Mouse (Mus musculus): ENCODE results near the gene Il12a.

The Il12a gene

DNA sequence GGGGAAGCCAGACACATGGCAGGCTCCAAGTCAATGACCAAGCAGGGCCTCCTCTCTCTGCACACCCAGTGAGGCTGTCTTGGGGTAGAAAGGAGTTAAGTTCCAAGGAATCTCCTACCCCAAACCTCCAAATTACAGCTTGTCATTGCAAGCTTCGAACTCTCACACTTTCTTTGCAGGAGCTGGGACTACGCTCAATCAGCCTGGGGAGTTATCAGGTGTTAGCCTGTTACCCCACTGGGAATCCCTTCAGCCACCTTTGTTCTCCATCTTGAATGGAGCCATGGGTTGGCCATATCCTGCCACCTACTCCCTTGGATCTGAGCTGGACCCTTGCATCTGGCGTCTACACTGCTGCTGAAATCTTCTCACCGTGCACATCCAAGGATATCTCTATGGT is at the start of gene Il12a:
Il12a (plus strand) TSS at position 301 of the 400 bp plus-strand sequence.
- DNase-seq (ENCODE audit: low spot score in 2 of 2): no peak

DNA sequence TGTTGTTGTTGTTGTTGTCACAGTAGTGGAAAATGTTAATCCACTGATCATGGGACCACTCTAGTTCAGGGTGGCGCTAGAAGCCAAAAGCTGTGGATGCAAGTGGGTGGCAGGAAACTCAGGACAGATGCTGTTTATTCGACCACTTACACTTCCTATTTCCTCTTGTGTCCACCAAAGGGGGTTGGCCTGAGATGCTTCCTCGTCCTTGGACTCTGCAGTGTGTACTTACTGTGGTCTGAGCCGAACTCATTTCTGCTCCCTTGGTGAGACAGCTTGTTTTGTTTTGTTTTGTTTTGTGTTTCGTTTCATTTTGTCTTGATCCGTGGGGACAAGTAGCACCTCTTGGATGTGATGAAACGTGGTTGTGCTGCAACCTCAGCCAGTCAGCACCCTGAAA is 47.5 kb upstream of the Il12a start:
- no peak for DNase-seq (ENCODE audit: low spot score in 2 of 2)

DNA sequence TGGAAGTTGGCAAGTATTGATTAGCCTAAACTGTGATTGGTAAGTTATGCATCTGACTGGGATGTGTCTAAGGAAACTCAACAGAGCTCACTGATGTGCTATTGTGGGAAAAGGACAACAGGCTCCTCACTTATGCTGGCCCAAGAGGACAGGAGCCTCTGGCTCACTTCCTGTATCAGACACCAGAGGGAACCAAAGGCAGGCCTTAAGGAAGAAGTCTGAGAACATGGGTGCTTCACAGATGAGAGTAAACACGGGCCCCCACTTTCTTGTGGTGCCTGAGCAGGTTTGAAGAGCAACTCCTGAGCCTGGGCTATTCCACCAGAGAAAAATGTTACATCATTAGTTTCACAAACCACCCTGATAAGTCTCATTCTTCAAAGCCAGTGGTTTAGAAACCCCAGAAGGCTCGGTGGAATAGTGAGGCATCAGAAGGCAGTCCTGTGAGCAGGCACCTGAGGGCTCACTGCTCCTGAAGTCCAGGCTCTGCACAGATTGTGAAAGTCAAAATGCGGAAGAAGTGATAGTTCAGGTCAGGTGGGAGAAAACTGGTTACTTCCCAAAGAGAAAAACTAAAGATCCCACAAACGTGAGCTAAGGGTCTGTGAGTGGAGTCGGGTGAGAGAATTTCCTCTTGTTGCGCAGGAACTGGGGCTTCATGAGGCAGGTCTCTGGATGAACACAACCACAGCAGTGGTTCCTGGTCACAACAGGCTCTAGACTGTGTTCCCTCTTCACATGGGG is 43.9 kb upstream of the Il12a start:
- no peak for DNase-seq (ENCODE audit: low spot score in 2 of 2)

DNA sequence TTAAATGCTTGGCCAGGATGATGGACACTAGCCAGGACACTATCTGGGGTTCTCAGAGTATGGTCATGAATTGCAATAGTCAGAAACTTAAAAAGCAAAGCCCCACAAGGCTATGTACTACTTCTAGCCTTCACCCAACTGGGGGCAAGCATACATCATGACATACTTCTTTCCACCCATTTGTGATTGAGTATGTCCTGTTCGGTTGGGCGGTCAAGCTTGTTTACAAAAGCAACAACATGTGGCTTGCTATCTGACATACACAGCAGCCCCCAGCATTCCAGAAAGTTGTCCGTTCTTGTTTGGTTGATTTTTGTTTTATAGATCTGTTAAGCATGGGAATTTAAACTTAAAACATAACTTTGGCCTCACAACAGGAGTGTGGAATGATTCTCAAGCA is 43.2 kb upstream of the Il12a start:
- DNase-seq (ENCODE audit: low spot score in 2 of 2): no peak

DNA sequence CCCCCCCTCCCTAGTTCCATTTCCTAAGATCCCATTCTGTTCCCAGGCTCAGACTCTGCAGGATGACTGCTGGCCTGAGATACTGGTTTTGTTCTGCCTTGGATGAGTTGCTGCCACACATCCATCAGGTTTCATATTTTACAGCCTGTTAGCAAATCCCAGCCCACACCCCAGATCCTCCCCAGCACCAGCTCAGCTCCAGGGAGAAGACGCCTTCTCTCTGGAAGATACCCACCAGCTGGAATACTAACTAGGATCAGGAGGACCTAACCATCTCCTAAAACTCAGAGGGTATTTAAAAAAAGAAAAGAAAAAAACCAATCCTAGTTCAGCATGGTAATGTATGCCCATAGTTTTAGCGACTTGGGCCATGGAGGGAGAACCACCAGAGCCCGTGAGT is 40.2 kb upstream of the Il12a start:
- no peak for DNase-seq (ENCODE audit: low spot score in 2 of 2)

GRCm38 (mm10) chr3:68656607-68657352 is 33.7 kb upstream of the Il12a start:
- DNase-seq (ENCODE audit: low spot score in 2 of 2): no peak

DNA sequence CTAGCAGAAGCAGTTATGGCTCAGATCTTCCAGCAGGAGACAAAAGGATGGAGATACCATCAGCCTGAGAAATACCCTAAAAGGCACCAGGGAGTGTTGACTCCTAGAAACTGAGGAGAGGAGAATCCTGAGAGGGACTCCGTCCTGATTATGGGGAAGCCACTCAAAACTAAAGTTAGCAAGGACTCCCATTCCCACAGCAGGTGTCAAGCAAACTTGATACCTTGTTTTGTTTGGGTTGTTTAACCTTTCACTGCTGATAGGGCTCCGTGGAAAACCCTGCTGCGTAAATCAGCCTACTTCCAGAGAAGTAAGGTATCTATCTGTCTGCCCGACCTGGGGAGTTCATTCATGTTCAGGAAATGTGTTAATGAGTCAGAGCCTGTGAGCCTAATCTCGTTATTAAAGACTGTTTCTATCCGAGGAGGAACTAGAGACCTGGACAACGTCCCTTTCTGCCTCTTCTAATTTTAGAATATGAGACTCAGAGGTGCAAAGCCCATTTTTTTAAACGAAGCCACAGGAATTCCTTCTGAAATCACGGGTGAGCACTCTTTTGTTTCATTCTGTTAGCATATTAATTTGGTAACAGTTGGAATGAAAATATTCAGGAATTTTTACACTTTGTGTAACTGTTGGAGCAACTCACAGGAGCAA is 32.7 kb upstream of the Il12a start:
- DNase-seq (ENCODE audit: low spot score in 2 of 2): no peak

- DNase-seq (ENCODE audit: low spot score in 2 of 2): no peak
Observed at GRCm38 (mm10) chr3:68659996-68660395, 30.4 kb upstream of the Il12a start.

DNA sequence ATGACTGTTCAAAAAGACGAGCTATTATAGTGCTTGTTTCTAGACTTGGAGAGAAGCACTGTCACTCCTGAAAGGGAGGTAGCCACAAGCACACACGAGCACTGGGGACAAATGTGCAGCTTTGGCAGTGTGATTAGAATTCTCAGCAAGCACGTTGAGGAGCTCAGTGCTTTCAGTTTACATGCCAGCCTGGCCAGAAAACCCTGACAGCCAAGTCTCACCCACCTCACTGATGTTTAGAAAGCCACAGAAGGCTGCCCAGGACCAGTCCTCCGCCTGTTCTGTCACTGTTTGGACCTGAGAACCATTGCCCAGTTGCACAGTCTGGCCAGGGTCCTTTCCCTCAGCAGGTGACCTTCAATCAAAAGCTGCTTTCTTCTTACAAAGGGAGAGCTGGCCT is 29.9 kb upstream of the Il12a start:
- no peak for DNase-seq (ENCODE audit: low spot score in 2 of 2)

DNA sequence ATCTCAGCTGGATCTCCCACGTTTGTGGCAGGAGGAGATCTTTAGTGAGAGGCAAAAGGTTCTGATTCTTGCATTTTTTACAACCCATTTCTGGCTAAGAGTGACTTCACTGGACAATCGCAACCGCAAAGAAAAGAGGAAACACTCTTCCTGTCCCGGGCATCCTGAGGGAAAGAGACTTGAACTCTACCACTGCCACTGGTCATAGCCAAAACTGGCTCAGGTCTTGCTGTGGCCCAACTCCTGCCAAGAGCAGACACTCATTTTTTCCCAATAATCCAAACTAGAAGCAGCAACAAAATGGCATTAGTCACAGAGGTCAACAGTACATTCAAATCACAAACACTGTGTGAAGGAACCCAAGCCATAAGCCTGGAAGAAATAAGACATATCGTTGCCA is 28.1 kb upstream of the Il12a start:
- DNase-seq (ENCODE audit: low spot score in 2 of 2): no peak

- no peak for DNase-seq (ENCODE audit: low spot score in 2 of 2)
Observed at GRCm38 (mm10) chr3:68664337-68664736, 26.1 kb upstream of the Il12a start.

- no peak for DNase-seq (ENCODE audit: low spot score in 2 of 2)
Observed at GRCm38 (mm10) chr3:68666377-68666776, 24.1 kb upstream of the Il12a start.

DNA sequence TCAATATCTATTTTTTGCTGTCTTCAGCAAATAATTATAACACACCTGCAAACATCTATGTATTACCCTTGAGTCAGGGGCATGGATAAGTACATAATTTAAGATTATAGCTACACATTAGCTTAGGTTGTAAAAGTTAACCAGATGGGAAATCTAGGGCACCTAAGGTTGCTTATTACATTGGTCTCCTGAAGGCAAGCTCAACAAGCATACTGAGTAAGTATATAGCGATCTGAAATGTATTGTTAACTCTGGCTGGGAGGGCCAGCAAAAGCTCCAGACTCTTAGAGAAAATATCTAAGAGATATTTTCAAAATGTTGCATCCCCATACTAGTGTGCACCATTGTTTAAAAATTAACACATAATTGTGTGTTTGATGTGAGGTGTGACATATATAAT is 22.6 kb upstream of the Il12a start:
- no peak for DNase-seq (ENCODE audit: low spot score in 2 of 2)

GRCm38 (mm10) chr3:68669418-68669974 is 20.9 kb upstream of the Il12a start:
- no peak for DNase-seq (ENCODE audit: low spot score in 2 of 2)

DNA sequence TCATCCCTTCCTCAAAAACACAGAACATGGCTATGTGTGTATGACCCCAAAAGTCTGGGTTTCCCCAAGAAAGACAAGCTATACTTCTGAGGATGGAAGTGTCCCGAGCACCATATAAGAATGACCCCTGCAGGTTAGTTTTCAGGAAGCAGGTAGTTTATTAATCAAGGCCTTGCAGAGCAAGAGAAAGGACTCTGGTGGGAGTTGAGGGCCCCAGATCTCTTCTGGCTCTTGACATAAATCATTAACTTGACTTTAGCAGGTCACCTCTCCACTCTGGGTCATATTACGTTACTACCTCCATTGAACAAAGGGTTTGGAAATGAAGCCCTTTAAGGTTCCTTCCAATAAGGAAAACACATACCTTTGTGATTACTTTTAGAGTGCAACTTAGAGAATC is 15.7 kb upstream of the Il12a start:
- DNase-seq (ENCODE audit: low spot score in 2 of 2): no peak

- no peak for DNase-seq (ENCODE audit: low spot score in 2 of 2)
Observed at GRCm38 (mm10) chr3:68675216-68675835, 15.1 kb upstream of the Il12a start.

GRCm38 (mm10) chr3:68675980-68676678 is 14.3 kb upstream of the Il12a start:
- DNase-seq (ENCODE audit: low spot score in 2 of 2): no peak

DNA sequence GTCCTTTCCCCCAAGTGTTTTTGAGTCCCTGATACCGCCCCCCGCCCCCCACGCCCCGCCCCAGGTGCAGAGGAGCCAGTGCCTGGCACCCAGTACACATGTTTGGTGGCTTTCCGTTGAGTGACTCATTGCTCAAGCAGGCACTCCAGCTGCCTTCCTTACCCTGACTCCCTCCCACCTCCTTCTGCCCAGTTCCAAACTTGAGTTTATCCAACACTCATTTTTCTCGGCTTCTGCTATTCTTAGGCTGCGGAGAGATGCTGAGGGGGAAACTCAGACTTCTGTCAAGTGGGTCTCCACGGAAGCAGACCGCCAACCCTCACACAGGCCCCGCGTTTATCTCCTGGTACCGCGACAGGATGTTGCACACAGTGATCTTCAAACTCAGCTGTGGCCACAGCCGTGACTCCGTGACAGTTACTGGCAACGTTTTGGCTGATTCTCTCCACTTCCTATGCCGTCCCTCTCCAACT is 13.6 kb upstream of the Il12a start:
- DNase-seq (ENCODE audit: low spot score in 2 of 2): peak in 1 of 2 experiments; percentile 23

DNA sequence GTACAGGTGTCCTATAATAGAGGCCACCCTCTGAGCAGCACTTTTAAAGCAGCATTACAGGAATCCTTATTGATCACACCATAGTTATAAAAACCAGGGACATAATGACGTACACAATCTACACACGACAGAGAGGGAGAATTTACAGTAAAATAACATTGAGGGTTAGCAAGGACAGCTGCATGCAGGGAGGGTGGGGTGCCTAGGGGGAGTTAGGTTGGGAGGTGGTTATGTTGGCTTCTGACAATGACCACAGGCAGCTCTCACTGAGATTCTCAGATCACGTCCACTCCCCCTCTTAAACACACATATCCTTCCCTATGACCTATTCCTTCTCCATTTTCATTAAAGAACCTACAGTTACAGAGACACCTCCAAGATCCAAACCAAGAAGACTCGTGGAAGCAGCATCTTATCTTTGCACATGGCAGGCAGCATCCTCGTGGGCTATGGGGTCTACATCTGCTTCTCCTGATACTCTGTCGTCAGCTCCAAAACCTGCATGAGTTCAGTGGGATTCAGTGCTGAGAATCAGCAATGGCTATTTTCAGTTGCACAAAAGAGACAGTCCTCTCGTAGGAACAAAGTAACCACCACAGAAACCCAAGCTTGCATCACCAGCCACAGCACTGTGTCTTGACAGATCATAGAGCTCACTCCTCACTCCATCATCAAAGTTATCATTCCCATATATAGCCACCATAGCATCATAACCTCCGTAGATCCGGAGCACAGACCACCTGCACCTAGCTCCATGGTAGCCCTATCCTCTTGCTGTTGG is 11.4 kb upstream of the Il12a start:
- no peak for DNase-seq (ENCODE audit: low spot score in 2 of 2)

- no peak for DNase-seq (ENCODE audit: low spot score in 2 of 2)
Observed at GRCm38 (mm10) chr3:68683579-68683978, 6.9 kb upstream of the Il12a start.

- no peak for DNase-seq (ENCODE audit: low spot score in 2 of 2)
Observed at GRCm38 (mm10) chr3:68684207-68684606, 6.2 kb upstream of the Il12a start.
